Mouse (Mus musculus) cerebellum, adult 2 months (tissue): Measurements from ENCODE around the gene Ranbp3.

Experiments
- CTCF ChIP-seq: fragments of 200-500 bp; IDR thresholded peaks from 2 replicates; pipeline ENCODE4 v1.5.1; 2011; ENCODE audit warnings: low read depth, mild to moderate bottlenecking, control low read depth, low read length, moderate library complexity, borderline replicate concordance; ENCODE audit not compliant: insufficient read depth
- POLR2A ChIP-seq: fragments of 200-500 bp; IDR thresholded peaks from 2 replicates; pipeline ENCODE4 v1.6.1; 2011; ENCODE audit warnings: low read length, control low read depth, borderline replicate concordance; ENCODE audit not compliant: insufficient read depth

GRCm38 (mm10) chr17:56709708-56710107 is 36.6 kb downstream of the Ranbp3 start:
- TF ChIP-seq POLR2A (no peak), CTCF (no peak)
